Mouse (Mus musculus): ENCODE results near the gene Wdr63.

Wdr63 gene

GRCm38 (mm10) chr3:146140276-146140675 lies 32.3 kb upstream of the Wdr63 start:
- DNase-seq (ENCODE audit: low read depth, low spot score), result no peak
- no peaks in the 10 kb centered on the region; the same call in 1 of the 2 replicates for H3K36me3 ChIP-seq (ENCODE audit: control insufficient read depth, insufficient read depth, low read length, poor library complexity, severe bottlenecking)

GRCm38 (mm10) chr3:146136422-146136821 lies 28.5 kb upstream of the Wdr63 start:
- Histone ChIP-seq H3K36me3 (ENCODE audit: control insufficient read depth, insufficient read depth, low read length, poor library complexity, severe bottlenecking) (no peaks in the 10 kb centered on the region; the same call in 1 of the 2 replicates), H3K27me3 (ENCODE audit: control insufficient read depth, insufficient read depth, low read length, poor library complexity, severe bottlenecking) (no peaks in the 10 kb centered on the region)
- DNase-seq (ENCODE audit: low read depth, low spot score), result peak; percentile 58

More at GRCm38 (mm10) chr3:146140276-146140675, 32.3 kb upstream of the Wdr63 start:
- H3K27me3 ChIP-seq (ENCODE audit: control insufficient read depth, insufficient read depth, low read length, poor library complexity, severe bottlenecking), result no peaks in the 10 kb centered on the region

- H3K27me3 ChIP-seq (ENCODE audit: control insufficient read depth, insufficient read depth, low read length, poor library complexity, severe bottlenecking), result no peaks in the 10 kb centered on the region
- DNase-seq (ENCODE audit: low read depth, low spot score), result no peak
- no peaks in the 10 kb centered on the region; the same call in 1 of the 2 replicates for H3K36me3 ChIP-seq (ENCODE audit: control insufficient read depth, insufficient read depth, low read length, poor library complexity, severe bottlenecking)
These were observed 27.5 kb upstream of the Wdr63 start for GRCm38 (mm10) chr3:146135417-146135816.

- peak; percentile 63 for DNase-seq (ENCODE audit: low read depth, low spot score)
- Histone ChIP-seq H3K27me3 (ENCODE audit: control insufficient read depth, insufficient read depth, low read length, poor library complexity, severe bottlenecking) (no peaks in the 10 kb centered on the region), H3K36me3 (ENCODE audit: control insufficient read depth, insufficient read depth, low read length, poor library complexity, severe bottlenecking) (no peaks in the 10 kb centered on the region; the same call in 1 of the 2 replicates)
These were observed 26.9 kb upstream of the Wdr63 start for GRCm38 (mm10) chr3:146134834-146135233.

GRCm38 (mm10) chr3:146127205-146127604 lies 19.3 kb upstream of the Wdr63 start:
- H3K36me3 ChIP-seq (ENCODE audit: control insufficient read depth, insufficient read depth, low read length, poor library complexity, severe bottlenecking), result no peaks in the 10 kb centered on the region
- no peaks in the 10 kb centered on the region for H3K27me3 ChIP-seq (ENCODE audit: control insufficient read depth, insufficient read depth, low read length, poor library complexity, severe bottlenecking)
- no peak for DNase-seq (ENCODE audit: low read depth, low spot score)

GRCm38 (mm10) chr3:146123464-146123825 lies 15.5 kb upstream of the Wdr63 start:
- no peaks in the 10 kb centered on the region for H3K36me3 ChIP-seq (ENCODE audit: control insufficient read depth, insufficient read depth, low read length, poor library complexity, severe bottlenecking)
- DNase-seq (ENCODE audit: low read depth, low spot score), result peak; percentile 23
- H3K27me3 ChIP-seq (ENCODE audit: control insufficient read depth, insufficient read depth, low read length, poor library complexity, severe bottlenecking), result no peaks in the 10 kb centered on the region

GRCm38 (mm10) chr3:146122807-146123463 lies 15.0 kb upstream of the Wdr63 start:
- peak; percentile 64 for DNase-seq (ENCODE audit: low read depth, low spot score)
- Histone ChIP-seq H3K27me3 (ENCODE audit: control insufficient read depth, insufficient read depth, low read length, poor library complexity, severe bottlenecking) (no peaks in the 10 kb centered on the region), H3K36me3 (ENCODE audit: control insufficient read depth, insufficient read depth, low read length, poor library complexity, severe bottlenecking) (no peaks in the 10 kb centered on the region)

- no peak for DNase-seq (ENCODE audit: low read depth, low spot score)
- no peaks in the 10 kb centered on the region for H3K27me3 ChIP-seq (ENCODE audit: control insufficient read depth, insufficient read depth, low read length, poor library complexity, severe bottlenecking)
These were observed 14.1 kb upstream of the Wdr63 start for GRCm38 (mm10) chr3:146122125-146122420.

GRCm38 (mm10) chr3:146121310-146122124 lies 13.6 kb upstream of the Wdr63 start:
- Histone ChIP-seq H3K36me3 (ENCODE audit: control insufficient read depth, insufficient read depth, low read length, poor library complexity, severe bottlenecking) (no peaks in the 10 kb centered on the region), H3K27me3 (ENCODE audit: control insufficient read depth, insufficient read depth, low read length, poor library complexity, severe bottlenecking) (no peaks in the 10 kb centered on the region)
- DNase-seq (ENCODE audit: low read depth, low spot score), result peak; percentile 39

More at GRCm38 (mm10) chr3:146122125-146122420, 14.1 kb upstream of the Wdr63 start:
- no peaks in the 10 kb centered on the region for H3K36me3 ChIP-seq (ENCODE audit: control insufficient read depth, insufficient read depth, low read length, poor library complexity, severe bottlenecking)

- no peaks in the 10 kb centered on the region for H3K36me3 ChIP-seq (ENCODE audit: control insufficient read depth, insufficient read depth, low read length, poor library complexity, severe bottlenecking)
- peak; percentile 30 for DNase-seq (ENCODE audit: low read depth, low spot score)
- no peaks in the 10 kb centered on the region for H3K27me3 ChIP-seq (ENCODE audit: control insufficient read depth, insufficient read depth, low read length, poor library complexity, severe bottlenecking)
These were observed 10.1 kb upstream of the Wdr63 start for GRCm38 (mm10) chr3:146117997-146118457.

- H3K36me3 ChIP-seq (ENCODE audit: control insufficient read depth, insufficient read depth, low read length, poor library complexity, severe bottlenecking), result no peaks in the 10 kb centered on the region
- DNase-seq (ENCODE audit: low read depth, low spot score), result no peak
- no peaks in the 10 kb centered on the region for H3K27me3 ChIP-seq (ENCODE audit: control insufficient read depth, insufficient read depth, low read length, poor library complexity, severe bottlenecking)
These were observed 9.5 kb upstream of the Wdr63 start, which contains the start of gene Mcoln3 for GRCm38 (mm10) chr3:146117258-146117996. Gene Mcoln3, plus strand, starts transcription at chr3:146117450.

GRCm38 (mm10) chr3:146110916-146111315 lies 3.0 kb upstream of the Wdr63 start:
- H3K27me3 ChIP-seq (ENCODE audit: control insufficient read depth, insufficient read depth, low read length, poor library complexity, severe bottlenecking), result no peaks in the 10 kb centered on the region
- no peak for DNase-seq (ENCODE audit: low read depth, low spot score)
- no peaks in the 10 kb centered on the region for H3K36me3 ChIP-seq (ENCODE audit: control insufficient read depth, insufficient read depth, low read length, poor library complexity, severe bottlenecking)

- DNase-seq (ENCODE audit: low read depth, low spot score), result no peak
- H3K27me3 ChIP-seq (ENCODE audit: control insufficient read depth, insufficient read depth, low read length, poor library complexity, severe bottlenecking), result no peaks in the 10 kb centered on the region
- no peaks in the 10 kb centered on the region for H3K36me3 ChIP-seq (ENCODE audit: control insufficient read depth, insufficient read depth, low read length, poor library complexity, severe bottlenecking)
These were observed 2.4 kb upstream of the Wdr63 start for GRCm38 (mm10) chr3:146110358-146110757.

- DNase-seq (ENCODE audit: low read depth, low spot score), result no peak
- H3K27me3 ChIP-seq (ENCODE audit: control insufficient read depth, insufficient read depth, low read length, poor library complexity, severe bottlenecking), result no peaks in the 10 kb centered on the region
- no peaks in the 10 kb centered on the region for H3K36me3 ChIP-seq (ENCODE audit: control insufficient read depth, insufficient read depth, low read length, poor library complexity, severe bottlenecking)
These were observed 1.0 kb upstream of the Wdr63 start for GRCm38 (mm10) chr3:146108945-146109344.

All from splenic B cell, adult 2 months (primary cell).